Mouse (Mus musculus): ENCODE measurements around the gene Gm47985.
"Not testable (repeated sequence)": the region's sequence is repeated elsewhere in the genome, so short reads cannot be mapped to it uniquely, and the experiment has no call there.

Gene Gm47985

DNA sequence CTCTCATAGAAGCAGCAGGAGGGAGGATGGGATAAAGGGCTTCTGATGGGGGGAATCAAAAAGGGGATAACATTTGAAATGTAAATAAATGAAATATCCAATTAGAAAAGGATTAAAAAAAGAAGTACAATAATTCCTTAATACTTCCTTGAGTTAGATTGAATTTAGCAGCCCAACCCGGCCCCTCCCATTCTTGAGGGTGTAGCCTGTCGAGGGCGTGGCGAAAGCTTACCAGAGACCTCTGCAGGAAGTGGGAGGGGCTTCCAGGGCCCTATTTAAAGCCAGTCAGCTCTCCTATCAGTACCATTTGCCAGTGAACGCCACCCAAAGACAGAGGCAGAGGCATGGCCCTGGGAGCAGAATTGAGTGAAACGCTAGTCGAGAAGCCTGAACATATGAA is at the start of gene Gm47985:
TSS of gene Gm47985 (plus strand) at position 272 of the 400 bp plus-strand sequence.
- DNase-seq: not testable (repeated sequence)

DNA sequence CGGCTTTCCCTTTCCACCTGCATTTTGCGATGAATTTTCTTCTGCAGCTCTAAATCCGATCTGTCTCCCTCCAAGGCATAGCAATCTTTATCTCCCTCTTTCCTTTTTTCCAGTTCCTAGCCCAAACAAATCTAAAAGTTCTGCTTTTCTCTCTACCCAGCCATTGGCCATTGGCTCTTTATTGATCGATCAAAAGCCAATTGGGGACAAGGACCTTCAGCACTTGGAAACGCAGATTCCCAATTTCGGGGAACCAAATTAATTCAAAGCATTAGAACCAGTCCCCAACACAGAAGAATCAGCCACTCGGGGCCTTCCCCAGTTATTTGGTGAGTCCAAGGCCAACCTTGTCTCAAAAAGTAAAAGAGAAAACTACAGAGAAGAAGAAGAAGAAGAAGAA is 49.7 kb upstream of the Gm47985 start:
- no peak for DNase-seq

DNA sequence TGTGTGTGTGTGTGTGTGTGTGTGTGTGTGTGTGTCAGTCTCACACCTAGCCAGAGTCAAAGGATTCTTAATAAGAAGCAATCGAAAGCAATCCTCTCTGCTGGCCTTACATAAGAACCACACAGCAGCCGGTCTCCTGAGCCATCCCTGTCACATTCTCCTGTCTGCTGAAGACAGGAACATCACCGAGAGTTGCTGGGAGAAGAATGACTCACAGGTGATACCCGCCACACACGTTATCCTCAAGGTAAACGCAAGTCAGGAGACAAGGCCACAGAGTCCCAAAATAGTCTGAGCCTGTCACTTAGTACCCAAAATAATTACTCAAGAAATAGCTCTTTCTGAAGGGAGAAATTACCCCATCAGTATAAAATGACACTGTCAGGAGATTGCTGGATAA is 43.9 kb upstream of the Gm47985 start:
- DNase-seq: no peak

DNA sequence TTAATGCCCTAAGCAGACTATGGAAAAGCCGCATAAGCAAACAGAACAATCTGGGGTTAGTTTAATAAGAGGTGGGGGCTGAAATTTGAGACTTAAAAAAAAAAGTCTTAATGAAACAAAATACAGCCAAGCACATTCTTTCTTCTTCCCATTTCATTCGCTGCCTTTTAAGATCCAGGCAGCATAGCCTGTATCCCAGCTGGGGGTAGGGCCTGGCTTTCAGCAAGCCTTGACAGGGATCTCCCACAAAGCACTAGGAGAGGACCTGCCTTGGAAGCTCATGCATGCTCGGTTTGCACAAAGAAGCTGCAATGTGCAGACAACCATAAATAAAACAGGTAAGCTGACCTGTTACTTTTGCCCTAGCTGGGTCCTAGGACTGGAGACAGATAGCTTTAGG is 41.4 kb upstream of the Gm47985 start:
- DNase-seq: no peak

DNA sequence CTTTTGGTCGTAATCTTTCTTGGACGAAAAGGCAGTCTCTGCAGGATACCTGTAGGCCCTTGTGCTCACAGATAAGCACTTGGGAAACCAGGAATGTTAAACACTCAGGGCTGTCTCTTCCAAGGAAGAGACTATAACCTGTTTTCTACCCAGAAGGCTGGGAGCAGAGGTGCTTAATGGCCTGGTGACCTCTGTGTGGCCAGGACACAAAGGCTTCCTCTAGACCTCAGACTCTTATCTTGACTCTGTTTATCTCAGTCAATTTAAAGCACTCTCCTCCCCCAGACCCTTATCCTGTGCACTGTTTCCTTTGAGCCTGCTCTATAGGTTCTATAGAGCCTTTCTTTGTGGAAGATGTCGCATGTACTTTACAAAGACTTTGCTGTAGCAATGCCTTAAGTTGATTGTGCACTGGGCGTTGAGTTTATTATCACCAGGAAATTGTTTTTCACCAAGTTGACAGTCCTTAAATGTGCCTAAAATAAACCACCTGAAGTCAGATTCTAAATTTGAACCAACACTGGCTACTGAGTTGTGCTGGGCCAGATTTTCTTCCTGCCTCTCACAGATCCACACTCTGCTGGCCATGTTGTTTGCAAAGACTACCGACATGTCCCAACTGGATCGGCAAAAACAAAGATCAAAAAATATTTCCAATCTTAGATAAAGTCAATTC is 37.7 kb upstream of the Gm47985 start:
- DNase-seq: no peak

DNA sequence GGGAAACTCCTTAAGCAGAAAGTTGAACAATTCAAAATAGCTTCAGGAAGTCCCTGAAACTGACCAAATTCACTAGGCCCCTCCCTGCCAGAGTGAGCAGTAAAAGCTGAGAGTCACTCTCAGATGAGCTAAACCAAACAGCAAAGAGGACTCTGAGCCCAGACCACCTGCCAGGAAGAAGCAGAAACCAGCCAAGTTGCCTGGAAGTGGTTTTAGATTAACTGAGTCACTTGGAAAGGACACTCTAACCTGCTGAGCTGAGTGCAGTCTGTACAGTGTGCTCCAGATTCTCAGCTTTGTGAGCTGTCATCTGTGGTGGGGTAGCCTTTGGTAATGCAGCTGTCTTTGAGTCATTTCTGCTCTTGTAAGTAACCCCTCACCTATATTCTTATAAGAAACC is 34.5 kb upstream of the Gm47985 start:
- no peak for DNase-seq

DNA sequence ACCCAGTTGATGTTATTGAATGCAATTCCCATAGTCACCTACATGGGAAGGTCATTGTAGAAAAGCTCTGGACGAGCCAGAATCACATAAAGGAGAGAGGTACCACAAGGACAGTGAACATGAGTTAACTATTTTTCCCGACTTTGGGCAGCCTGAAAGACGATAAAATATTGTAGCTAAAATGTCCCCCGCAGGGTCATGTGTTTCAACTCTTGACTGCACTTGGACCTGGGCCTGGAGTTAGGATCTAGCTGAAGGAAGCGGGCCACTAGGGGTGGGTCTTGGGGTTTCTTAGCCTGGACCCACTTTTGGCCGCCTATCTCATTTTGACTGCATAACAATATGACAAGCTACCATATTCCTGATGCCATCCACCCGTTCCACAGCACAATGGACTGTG is 32.1 kb upstream of the Gm47985 start:
- no peak for DNase-seq

DNA sequence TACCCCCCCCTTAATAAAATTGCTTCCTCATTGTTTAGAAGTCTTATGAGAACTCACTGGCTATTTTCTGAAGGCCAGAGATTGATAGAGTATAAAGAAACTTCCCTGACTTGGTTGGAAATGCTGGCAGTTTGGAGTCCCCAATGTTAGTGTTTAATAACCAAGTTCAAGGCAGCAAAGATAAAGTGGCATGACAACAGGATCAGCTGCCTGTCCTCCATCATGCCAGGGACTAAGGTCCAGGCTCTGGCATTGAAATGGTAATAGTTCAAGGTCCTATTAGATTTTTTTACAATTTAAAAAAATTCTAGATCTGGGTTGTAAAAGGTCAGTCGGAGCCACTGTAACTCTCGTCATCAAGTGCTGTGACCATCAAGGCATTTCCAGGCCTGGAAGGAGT is 31.2 kb upstream of the Gm47985 start:
- DNase-seq: no peak

DNA sequence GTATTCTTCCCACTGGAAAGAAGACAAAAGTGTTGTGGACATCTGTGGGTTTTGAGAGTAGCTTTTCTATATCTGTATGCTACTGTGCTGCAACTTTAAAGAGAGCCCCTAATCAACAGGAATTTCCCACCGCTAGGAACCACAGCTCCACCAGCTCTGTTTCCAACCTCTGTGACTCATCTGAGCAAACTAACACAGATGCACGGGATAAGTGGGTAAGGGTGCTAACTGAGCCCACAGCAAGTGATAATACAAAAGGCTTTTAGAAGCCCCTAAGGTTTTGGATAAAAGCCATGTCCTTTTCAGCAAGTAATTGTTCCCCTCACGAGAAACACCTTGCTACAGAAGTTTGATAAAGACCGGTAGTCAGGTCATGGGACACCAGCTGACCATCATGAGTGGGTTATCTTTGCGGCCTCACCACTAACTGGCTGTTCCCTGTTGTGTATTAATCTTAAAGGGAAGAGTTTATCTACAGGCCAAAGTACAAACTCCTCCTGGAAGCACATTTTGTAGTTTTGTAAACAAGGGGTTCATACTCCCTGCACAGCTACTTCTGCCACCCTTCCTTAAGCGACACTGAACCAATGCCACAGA is 29.2 kb upstream of the Gm47985 start:
- DNase-seq: no peak

DNA sequence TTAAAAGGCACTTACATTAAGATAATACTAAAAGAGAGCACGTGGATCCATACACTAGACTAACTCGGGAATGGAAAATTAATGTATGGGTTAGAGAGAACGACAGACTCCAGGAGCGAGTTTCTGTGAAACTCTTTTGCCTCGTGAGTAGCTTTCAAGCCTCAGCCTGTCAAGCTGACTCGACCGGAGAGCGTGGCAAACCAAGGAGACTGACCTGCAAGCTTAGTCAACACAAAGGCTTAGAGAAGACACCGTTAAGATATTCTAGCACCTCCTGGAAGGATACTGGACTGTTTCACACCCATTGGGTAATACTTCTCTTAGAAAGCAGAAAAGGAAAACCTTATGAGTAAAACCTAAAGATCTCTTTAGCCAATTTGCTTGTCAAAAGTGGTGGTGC is 28.2 kb upstream of the Gm47985 start:
- DNase-seq: not testable (repeated sequence)

DNA sequence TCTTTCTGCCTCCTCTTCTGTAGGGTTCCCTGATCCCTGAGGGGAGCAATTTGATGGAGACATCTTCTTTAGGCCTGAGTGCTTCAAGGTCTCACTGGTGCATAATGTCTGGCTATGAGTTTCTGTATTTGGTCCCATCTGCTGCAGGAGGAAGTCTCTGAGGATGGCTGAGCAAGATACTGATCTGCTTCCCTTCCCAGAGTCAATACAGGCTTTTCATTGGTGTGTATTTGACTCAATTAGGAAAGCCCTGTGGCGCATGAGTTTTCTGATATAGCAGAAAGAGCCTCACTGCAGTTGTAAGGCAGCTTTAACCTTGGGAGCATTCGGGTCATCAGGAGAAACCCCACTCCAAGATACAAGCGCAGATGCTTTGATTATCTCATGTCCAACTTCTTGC is 26.2 kb upstream of the Gm47985 start:
- DNase-seq: no peak

DNA sequence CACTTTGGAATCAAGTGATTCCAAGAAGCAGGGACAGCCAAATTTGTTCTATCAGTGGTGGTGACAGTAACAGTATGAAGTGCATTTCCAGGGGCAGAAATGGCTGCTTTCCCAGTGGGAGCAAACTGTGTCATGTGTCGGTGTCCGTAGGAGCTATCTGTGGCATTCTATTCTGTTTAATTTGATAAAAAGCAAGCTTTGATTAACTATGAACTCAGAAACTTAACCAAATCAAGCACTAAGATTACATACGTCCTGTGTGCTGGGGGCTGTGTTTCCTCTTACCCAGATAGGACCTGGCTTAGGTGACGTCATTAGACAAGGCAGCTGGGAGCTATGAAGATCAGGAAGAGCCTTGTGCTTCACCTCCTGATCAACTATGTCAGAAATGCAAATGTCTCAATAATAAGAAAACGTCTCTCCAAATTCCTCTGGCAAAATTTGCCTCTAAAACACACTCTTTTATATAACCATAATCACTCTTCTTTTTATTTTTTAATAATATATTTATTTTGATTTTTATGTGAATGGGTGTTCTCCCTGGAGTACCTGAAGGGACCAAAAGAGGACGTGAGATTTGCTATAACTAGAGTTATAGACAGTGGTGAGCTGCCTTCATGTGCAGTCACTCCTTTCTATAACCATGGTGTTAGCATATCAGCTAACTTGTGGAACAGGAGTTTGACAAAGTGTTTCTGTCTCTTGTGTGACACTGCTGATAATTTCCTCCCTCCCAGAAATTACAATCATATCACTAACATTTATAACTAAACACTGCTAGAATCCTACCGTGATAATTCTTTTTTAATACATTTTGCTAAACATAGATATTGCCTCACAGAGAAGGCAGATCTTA is 25.3 kb upstream of the Gm47985 start:
- peak; percentile 11 for DNase-seq

DNA sequence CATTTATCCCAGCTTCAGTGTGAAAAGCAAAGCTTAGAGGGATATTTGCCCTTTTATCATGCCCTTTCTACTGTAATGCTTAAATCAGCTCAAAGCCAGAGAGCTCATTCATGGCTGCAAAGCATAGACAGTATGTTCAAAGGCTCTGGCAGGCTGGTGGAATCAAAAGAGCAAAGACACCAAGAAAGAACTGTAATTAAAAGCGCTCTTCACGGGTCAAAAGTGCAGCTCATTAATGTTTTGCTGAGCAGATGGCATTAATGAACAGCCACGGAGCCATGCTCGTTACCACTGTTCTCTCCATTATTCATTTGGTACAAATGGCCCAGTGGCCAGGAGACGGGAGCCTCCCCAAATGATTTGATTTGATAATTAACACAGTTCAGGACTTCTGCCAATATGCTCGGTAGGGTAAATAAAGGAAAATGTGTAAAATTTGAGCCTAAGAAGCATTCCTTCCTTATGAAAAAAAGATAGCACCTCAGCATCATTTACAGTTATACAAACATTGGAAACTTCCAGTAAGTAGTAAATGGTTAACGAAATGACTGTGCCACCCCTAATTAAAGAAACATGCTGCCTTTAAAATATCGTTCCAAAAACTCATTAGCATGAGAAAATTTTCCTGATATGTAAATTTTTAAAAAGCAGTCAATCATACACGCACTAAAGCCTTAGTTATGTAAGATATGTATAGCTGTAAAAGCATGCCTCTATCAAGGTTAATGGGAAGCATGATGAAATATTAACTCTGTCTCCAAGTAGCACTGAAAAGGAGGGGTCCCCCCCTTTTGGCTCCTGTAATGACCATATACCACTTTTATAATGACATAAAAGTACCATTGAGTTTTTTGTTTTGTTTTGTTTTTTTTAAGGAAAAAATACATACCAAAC is 24.1 kb upstream of the Gm47985 start:
- DNase-seq: no peak

DNA sequence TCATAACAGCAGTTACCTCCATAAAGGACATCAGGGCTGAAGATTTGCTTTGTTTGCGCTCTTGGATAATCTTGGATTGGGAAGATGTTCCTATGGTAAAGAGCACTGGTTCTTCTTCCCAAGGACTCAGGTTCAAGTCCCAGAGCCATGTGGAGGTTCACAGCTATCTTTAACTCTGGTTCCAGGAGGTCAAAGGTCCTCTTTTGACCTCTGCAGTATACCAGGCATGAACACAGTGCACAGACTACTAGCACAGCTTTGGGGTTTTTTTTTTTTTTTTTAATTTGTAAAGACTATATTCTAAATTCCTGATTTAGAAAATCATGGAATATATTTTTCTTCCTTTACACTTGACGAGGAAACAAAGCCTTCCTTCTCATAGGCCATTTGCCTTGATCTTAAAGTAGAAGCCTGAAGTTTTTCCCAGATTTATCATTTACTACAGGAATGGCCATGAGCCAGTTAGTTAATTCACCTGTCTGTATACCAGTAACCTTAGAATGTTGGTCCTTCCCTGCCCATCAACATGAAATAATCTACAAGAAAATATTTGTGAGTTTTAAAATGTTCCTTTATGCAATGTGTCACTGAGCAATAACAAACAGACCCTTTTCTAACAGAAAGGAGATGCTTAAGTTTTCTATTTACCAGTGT is 23.4 kb upstream of the Gm47985 start:
- no peak for DNase-seq

DNA sequence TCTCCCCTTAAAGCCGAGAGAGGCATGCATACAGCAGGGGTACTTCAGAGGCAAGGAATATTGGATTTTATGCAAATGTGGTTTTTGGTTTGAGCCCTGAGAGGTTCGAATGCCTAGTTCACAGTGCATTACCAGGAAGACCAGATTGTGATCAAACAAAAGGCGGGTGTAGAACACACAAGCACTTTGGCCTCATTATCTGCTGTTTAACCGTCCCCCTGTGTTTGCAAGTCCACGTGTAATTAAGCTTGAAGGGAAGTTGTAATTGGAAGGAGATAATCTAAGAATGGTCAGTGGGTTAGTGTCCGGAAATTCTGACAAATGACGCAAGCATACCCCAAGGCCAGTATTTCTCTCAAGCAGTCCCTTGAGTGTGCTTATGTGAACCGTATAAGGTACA is 16.3 kb upstream of the Gm47985 start:
- DNase-seq: no peak

DNA sequence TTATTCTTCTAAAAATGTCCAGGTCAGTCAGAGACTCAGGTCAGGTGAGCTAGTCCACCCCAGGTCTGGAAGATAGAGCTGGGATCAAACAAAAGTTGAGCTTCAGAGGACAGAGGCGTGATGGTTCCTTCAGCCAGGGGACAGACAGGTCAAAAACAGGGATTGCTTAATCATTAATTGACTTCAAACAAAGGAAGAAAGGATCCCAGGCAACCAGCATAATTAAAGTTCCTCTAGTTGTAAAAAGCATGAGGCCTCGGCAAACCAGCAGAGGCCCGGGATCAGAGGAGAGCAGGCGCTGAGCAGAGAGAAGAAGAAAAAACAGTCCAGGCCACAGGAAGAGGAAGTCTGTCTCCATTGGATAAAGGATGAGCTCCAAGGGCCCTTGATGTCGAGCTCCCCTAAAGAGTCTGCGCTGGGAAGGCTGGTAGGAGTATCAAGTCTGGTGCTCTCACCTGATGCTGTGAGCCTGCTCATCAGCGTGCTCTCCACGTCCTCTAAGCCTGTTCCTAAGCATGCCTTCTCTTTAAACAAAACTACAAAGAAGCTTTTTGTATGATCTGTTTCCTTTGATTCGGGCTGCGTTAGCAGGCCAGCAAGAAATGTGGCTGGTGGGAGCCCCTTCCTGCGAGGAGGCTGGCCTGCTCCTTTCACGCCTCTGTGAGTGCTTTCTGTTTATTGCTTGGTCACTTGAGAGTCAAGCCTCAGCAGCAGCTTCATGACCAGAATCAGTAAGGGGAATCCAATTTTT is 14.9 kb upstream of the Gm47985 start:
- DNase-seq: peak; percentile 10

DNA sequence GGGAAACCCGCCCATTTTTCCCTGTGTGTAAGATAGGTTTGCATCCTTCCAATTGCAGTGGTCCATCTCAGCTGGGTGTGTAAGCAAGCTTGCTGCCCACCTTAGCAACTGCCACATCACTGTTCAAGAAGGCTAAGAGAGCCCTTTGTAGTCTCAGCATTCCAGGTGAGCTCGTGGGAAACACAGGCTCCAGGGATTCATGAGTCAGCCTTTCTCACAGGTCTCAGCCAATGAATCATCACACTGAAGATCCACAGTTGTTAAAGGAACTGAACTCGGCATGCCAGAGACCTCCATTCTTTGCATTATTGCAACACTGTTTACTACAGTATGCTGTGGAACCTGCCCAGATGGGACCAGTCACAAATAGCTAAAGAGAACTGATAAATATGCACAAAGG is 13.7 kb upstream of the Gm47985 start:
- DNase-seq: no peak

DNA sequence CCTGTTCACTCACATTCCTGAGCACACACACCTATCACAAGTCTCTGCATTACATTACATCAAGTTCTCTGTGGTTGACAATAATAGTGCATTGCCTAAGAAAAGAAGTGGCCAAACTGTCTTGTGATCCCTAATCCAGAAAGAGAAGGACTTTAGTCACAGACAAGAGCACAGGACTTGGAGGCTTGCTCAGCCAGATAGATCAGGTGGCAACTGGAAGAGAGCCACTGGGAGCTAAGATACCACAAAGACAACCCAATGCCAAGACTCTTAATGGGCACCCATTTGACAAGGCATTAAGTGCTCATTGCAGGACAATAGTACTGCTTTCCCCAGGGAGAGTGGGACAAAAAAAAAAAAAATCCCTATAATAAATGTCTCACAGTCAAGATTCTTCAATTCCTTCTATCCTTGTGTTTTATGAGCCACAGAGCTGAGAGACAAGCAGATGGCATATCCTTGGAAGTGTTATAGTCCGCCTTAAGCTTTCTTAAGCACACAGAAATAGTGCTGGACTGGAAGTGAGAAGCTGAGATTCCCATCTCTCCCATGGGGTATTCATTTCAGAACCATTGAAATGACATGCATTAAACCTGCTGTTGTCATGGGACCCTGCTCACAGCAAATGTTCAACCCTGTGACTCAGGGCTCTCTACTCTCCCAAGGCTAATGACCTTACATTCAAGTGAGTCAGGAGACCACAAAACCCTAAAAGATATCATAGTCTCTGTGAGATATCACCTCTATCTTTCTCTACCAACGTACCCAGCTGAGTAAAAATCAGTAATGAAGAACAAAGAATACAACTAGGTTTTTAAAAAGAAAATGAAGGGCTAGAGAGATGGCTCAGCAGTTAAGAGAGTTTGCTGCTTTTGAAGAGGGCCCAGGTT is 10.5 kb upstream of the Gm47985 start:
- no peak for DNase-seq

DNA sequence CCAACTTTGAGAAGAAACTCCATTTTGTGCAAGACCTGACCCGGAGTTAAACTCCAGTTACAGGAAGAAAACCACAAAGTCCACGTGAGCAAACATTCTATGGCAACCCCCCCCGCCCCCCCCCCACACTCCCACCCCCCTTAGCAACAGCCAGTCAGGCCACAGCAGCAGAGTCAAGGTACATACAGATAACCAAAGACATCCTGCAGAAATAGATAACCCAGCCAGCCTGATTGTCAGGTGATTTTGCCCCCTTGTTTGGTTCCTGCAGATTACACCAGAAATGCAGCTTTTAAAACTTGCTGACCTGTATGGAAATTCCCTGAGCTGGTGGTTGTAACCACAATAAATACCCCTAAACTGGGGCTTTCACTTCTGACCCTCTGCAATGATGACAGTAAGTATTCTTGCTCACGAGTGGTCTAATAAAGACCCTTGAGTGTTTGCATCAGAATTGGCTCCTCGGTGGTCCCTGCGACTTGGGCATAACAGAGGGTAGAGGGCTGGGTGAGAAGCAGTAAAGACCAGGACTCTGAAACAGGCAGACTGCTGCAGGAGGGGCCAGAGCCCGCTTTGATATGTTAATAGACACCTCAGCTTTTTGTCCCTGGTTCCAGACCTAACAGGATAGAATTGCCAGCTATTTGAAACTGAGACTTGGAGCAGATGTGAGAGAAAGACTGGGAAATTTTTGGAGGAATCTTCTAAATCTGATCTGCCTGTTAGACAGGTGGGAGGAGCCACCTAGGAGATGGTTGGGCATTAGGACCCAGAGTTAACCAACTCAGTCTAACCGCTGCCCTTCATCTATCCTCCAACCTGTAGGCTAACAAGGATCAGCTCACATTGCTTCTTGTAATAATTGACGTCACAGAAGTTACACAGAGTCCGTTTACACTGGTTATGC is 5.1 kb upstream of the Gm47985 start:
- peak; percentile 37 for DNase-seq

DNA sequence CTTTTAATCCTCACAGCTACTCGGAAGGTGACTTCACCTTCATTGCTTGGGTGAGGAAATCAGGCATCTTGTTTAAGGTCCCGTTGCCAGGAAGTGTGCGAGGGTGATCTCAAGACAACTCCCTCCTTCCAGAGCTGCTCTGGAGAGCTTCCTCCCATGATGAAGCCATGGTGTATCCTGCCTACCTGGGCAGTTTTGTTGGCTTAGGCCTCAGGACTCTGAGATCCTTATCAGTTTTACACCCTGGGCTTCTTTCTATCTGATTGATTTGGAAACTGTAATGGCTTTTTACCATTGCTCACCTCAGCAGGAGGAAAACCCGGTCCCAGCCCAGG is 4.4 kb upstream of the Gm47985 start:
- DNase-seq: no peak

All from thymus, postnatal 14 days (tissue).